Mouse (Mus musculus): ENCODE measurements around the gene Ptprt. TPM values are rescaled to one million over a fixed set of nuclear protein-coding genes. Genes with fewer than 3 reads are reported as not detected.
A peak's percentile ranks its signal among the peaks of the same experiment; 100 is the strongest.

Gene Ptprt
- total RNA-seq, 1 experiment from 2014 or later: not detected

DNA sequence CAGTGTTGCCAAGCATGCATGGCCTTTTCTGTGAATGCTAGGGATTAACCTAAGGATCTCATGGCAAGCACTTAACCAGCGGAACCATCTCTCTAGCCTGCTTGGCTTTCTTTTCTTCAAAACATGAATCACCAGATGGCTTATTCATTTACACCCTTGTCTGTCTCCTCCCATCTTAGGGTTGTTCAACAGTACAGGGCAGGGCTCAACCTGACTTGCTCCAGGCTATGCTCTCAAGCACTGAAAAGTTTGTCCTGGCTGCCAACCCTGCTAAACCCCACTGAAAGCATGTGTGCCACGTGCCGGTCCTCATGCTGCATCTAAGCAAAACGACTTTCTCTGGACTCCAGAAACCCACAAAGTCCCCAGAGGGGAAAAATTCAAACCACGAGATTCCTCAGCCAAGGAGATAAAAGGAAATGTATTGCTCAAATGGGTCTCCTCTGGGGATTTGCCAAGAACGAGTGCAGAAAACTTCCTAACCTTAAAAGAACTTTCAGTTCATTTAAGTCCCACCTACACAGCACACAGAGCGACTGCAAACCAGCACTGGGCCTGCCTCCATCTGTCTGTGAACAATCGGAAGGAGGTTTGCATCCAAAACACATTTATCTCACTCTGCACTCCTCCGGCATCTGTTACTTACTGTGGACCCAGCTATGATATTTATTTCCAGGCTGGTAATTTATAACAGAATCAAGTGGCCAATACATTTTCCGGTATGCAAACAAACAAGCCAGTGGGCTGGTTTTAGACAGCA lies 1090.5 kb downstream of the Ptprt start:
- ATAC-seq (replicated peaks in 1 of 2; ENCODE audit: insufficient read depth in 1 of 2, low FRiP score in 2 of 2, low TSS enrichment in 1 of 2, low read depth in 1 of 2, poor library complexity in 2 of 2, severe bottlenecking in 2 of 2): no peak

DNA sequence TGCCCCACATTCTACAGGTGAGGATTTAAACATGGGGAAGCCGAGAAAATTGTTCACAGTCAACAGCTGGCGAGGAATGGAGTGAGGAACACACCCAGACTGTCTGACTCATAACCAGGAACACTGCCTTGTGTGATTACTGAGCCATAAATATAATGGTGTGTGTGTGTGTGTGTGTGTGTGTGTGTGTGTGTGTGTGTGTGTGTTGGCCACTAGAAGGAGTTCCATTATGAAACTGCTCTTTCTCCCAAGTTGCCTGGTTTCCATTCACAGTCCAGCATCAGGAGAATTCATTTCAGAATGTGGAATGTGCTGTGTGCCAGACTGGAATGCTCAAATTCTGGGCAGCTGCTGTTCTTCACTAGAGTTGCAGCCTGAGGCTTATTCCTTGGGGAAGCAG lies 1099.4 kb downstream of the Ptprt start:
- ATAC-seq (replicated peaks in 1 of 2; ENCODE audit: insufficient read depth in 1 of 2, low FRiP score in 2 of 2, low TSS enrichment in 1 of 2, low read depth in 1 of 2, poor library complexity in 2 of 2, severe bottlenecking in 2 of 2): no peak

GRCm38 (mm10) chr2:161557874-161558273 lies 1103.1 kb downstream of the Ptprt start:
- no peak for ATAC-seq (replicated peaks in 1 of 2; ENCODE audit: insufficient read depth in 1 of 2, low FRiP score in 2 of 2, low TSS enrichment in 1 of 2, low read depth in 1 of 2, poor library complexity in 2 of 2, severe bottlenecking in 2 of 2)

GRCm38 (mm10) chr2:161553651-161554050 lies 1107.3 kb downstream of the Ptprt start:
- ATAC-seq (replicated peaks in 1 of 2; ENCODE audit: insufficient read depth in 1 of 2, low FRiP score in 2 of 2, low TSS enrichment in 1 of 2, low read depth in 1 of 2, poor library complexity in 2 of 2, severe bottlenecking in 2 of 2): no peak

GRCm38 (mm10) chr2:161552011-161552410 lies 1108.9 kb downstream of the Ptprt start:
- ATAC-seq (replicated peaks in 1 of 2; ENCODE audit: insufficient read depth in 1 of 2, low FRiP score in 2 of 2, low TSS enrichment in 1 of 2, low read depth in 1 of 2, poor library complexity in 2 of 2, severe bottlenecking in 2 of 2): no peak

DNA sequence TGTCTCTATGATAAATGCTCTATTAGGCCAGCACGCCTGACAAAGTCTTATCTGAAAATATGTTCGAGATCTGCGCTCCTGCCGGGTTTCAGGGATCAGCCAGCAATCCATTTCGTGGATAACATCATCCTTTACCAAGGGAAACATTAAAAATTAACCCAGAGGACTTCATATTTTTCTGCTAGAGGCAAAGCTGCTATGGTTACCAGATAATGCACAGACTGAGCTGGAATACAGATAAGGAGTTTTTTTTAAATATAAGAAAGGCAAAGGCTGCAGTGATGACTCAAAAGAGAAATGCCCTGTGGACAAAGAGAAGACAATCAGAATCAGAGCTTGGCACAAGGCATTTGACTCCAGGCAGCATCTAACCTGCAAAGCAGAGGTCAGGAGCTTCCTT lies 1111.4 kb downstream of the Ptprt start:
- ATAC-seq (replicated peaks in 1 of 2; ENCODE audit: insufficient read depth in 1 of 2, low FRiP score in 2 of 2, low TSS enrichment in 1 of 2, low read depth in 1 of 2, poor library complexity in 2 of 2, severe bottlenecking in 2 of 2): no peak

GRCm38 (mm10) chr2:161547318-161547717 lies 1113.6 kb downstream of the Ptprt start:
- no peak for ATAC-seq (replicated peaks in 1 of 2; ENCODE audit: insufficient read depth in 1 of 2, low FRiP score in 2 of 2, low TSS enrichment in 1 of 2, low read depth in 1 of 2, poor library complexity in 2 of 2, severe bottlenecking in 2 of 2)

DNA sequence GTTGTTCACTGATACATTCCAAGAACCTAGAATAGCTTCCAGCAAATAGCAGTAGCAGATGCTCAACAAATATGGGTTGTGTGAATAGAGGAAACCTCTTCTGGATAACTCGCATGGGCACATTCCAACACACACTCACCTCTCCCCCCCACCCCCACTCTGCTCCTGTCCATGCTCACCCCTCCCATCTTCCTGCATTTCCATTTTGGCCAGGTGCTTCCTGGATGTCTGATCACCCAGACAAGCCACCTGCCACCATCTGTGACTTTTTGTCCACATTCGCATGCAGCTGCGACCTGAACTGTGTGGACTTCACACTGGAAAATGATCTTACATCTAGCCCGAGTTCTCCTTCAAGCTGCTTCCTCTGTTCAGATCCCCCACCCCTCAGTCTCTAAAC lies 1115.5 kb downstream of the Ptprt start:
- ATAC-seq (replicated peaks in 1 of 2; ENCODE audit: insufficient read depth in 1 of 2, low FRiP score in 2 of 2, low TSS enrichment in 1 of 2, low read depth in 1 of 2, poor library complexity in 2 of 2, severe bottlenecking in 2 of 2): no peak

DNA sequence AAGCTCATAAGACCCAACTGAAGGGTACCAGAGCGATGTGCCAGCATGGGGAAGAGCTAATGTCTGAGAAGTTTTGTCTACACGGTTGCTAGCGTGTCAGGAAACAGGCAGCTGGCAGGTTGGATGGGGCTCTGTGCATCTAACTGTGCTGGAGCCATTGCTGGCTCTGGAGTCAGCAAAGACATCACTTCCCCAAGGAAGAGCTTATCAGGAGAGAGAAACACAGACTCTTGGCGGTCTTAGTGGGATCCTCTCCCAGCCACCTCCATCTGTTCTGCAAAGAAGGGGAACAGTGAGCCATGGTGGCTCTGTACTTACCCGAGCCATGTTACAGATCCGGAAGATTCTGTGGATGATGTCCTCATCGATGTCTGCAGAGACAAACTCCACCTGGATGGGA lies 1126.8 kb downstream of the Ptprt start:
- no peak for ATAC-seq (replicated peaks in 1 of 2; ENCODE audit: insufficient read depth in 1 of 2, low FRiP score in 2 of 2, low TSS enrichment in 1 of 2, low read depth in 1 of 2, poor library complexity in 2 of 2, severe bottlenecking in 2 of 2)

DNA sequence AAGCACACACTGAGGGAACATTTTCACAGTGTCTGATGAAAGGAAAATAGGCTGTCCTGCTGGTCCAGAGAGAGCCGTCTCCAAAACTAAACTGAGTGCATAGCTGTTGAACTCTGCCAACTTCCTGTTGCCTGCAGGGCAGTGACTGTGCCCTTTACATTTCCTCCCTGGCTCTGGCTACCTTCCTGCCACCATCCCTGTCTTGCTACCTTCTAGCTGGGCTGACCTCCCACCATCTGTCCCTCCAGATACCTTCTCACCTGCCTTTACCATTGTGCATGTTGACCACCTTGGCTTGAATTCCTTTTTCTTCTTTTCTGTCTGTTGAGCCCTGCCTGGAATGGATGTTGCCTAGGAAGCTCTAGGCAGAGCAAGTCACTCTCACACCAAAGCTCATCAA lies 1133.8 kb downstream of the Ptprt start:
- ATAC-seq (replicated peaks in 1 of 2; ENCODE audit: insufficient read depth in 1 of 2, low FRiP score in 2 of 2, low TSS enrichment in 1 of 2, low read depth in 1 of 2, poor library complexity in 2 of 2, severe bottlenecking in 2 of 2): peak; percentile 53 to 56; a peak in 2 of 4 replicates

- ATAC-seq (replicated peaks in 1 of 2; ENCODE audit: insufficient read depth in 1 of 2, low FRiP score in 2 of 2, low TSS enrichment in 1 of 2, low read depth in 1 of 2, poor library complexity in 2 of 2, severe bottlenecking in 2 of 2): no peak
These were observed 1141.3 kb downstream of the Ptprt start for GRCm38 (mm10) chr2:161519671-161520070.

DNA sequence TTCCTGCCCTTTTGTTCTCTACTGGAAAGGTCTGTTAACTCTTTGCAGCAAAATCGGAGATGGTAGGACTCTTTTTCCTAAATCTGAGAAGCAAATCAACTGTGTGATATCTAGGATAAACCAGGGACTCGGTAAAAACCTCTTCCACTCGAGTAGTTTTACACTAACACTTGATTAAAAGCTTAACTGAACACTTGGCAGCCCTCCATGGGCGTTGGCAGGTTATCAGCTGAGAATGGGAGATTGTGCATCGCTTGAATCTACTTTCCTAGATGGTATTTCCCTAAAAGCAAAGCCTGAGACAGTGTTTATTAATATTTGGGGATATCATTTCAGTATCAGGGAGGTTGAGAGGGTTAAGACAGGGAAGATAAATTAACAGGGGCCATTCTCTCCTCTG lies 1144.0 kb downstream of the Ptprt start:
- ATAC-seq (replicated peaks in 1 of 2; ENCODE audit: insufficient read depth in 1 of 2, low FRiP score in 2 of 2, low TSS enrichment in 1 of 2, low read depth in 1 of 2, poor library complexity in 2 of 2, severe bottlenecking in 2 of 2): no peak

DNA sequence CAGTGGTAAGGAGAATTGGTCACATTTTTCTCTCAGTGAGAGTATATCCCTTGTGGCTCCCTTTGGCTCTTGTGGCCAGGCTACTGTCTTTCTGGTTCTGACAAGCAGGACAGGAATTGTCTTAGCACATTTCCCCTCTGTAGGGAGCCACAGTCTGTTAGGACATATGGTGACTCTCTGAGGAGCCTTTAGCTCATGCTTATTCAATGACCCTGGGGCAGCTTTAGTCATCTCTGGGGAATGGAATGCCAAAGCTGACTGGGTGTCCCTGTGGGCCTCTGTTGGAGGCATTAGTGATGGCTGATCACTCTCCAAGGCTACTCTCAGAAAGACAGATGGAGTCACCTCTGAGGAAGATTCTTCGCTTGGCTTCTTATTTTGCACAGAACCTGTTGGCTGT lies 1147.7 kb downstream of the Ptprt start:
- ATAC-seq (replicated peaks in 1 of 2; ENCODE audit: insufficient read depth in 1 of 2, low FRiP score in 2 of 2, low TSS enrichment in 1 of 2, low read depth in 1 of 2, poor library complexity in 2 of 2, severe bottlenecking in 2 of 2): no peak

DNA sequence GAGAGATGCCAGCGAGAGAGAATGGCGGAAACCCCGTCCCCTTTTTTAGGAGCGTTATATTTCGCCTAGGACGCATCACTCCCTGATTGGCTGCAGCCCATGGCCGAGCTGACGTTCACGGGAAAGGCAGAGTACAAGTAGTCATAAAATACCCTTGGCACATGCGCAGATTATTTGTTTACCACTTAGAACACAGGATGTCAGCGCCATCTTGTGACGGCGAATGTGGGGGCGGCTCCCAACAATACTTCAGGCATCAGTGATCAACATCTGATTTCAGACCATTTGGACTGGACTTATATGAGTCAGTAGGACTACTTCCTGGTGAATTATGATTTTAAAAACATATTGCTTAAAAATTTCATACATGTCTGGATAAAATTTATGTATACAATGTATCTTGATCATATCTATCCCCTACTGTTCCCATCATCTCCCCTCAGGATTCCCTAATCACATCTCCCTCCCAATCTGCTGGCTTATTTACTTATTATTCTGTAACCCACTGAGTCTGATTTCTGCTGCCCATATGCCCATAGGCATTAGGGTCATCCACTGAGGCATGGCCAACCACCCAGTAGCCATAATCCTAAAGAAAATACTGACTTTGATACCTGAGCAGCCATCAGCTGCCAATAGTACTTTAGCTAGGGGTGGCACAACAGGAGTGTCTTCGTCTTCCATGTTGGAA lies 1148.9 kb downstream of the Ptprt start:
- peak; percentile 73 to 77 for ATAC-seq (replicated peaks in 1 of 2; ENCODE audit: insufficient read depth in 1 of 2, low FRiP score in 2 of 2, low TSS enrichment in 1 of 2, low read depth in 1 of 2, poor library complexity in 2 of 2, severe bottlenecking in 2 of 2)

- ATAC-seq (replicated peaks in 1 of 2; ENCODE audit: insufficient read depth in 1 of 2, low FRiP score in 2 of 2, low TSS enrichment in 1 of 2, low read depth in 1 of 2, poor library complexity in 2 of 2, severe bottlenecking in 2 of 2): peak; percentile 38 to 57; a peak in 3 of 4 replicates
These were observed 1149.7 kb downstream of the Ptprt start for GRCm38 (mm10) chr2:161511101-161511759.

- peak in 1 of 2 experiments; percentile 39; a peak in 1 of 4 replicates for ATAC-seq (replicated peaks in 1 of 2; ENCODE audit: insufficient read depth in 1 of 2, low FRiP score in 2 of 2, low TSS enrichment in 1 of 2, low read depth in 1 of 2, poor library complexity in 2 of 2, severe bottlenecking in 2 of 2)
These were observed 1161.6 kb downstream of the Ptprt start for GRCm38 (mm10) chr2:161499097-161499899.

DNA sequence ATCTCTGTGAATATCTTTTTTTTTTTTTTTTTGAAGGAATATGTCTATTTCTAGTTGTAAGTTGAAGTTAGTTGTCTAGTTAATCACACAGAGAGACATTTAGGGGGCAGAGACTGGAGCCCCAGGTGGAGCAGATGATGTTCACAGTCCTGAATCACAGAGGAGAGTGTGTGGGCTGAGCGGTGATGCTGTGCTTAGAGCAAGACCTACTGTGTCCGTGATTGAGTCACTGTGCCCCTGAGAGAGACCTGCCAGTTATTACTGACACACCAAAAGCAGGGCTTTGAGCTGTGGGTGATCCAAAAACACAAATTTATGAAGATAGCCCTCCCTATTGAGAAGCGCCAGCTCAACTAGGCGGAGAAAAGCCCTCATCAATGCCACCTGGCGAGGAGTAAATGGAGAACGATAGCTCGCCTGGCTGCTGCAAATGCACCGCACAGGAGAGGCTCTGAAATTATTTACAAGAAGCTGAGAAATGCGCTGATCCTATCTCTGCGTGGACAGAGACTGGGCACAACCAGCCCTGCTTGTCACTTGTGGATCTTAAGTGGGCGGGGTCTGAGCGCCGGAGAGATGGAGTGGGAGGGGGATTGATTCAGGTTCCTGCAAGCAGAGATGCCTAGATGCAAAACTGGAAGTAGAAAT lies 1162.4 kb downstream of the Ptprt start:
- 0 out of 4 replicates have a peak, but pooled peaks of 1 of the 2 experiments have one; percentile 29 for ATAC-seq (replicated peaks in 1 of 2; ENCODE audit: insufficient read depth in 1 of 2, low FRiP score in 2 of 2, low TSS enrichment in 1 of 2, low read depth in 1 of 2, poor library complexity in 2 of 2, severe bottlenecking in 2 of 2)

Data from hematopoietic stem cell, adult 5-6 weeks (primary cell).